25 mouse cellular contexts compared by ENCODE assay signal in genomic region chr14:62053004-62053403, GRCm38 (mm10).
DNase-seq lines count a peak whose midpoint lies in the region; ATAC-seq and TF ChIP-seq lines count a peak whose summit lies in the region.
"Had no signal": no experiment of that assay in that cellular context is flagged by ENCODE, and none has a peak within 500 bp of the region (broad histone marks: within the 10 kb centered on the region; RNA-seq: fewer than 3 reads in every experiment).

No protein-coding gene starts in this region.

- H3K27me3 ChIP-seq in midbrain, embryonic 11.5 days (ENCODE audit: control insufficient read depth, insufficient read depth, low read length), result no peaks in the 10 kb centered on the region
- no peaks in the 10 kb centered on the region for H3K27me3 ChIP-seq in midbrain, embryonic 14.5 days (ENCODE audit: control insufficient read depth, insufficient read depth, low read length)
- H3K27me3 ChIP-seq in embryonic facial prominence, embryonic 15.5 days, result no peaks in the 10 kb centered on the region
- no peaks in the 10 kb centered on the region for H3K27me3 ChIP-seq in limb, embryonic 15.5 days
- H3K27me3 ChIP-seq in heart, adult 2 months (ENCODE audit: control insufficient read depth, insufficient read depth, low read length), result no peaks in the 10 kb centered on the region
- H3K27me3 ChIP-seq: forebrain, embryonic 13.5 days; heart, embryonic 12.5 days; heart, embryonic 15.5 days; hindbrain, embryonic 13.5 days had no signal

- no peak overlapping the region for H3K27ac ChIP-seq in midbrain, embryonic 11.5 days (ENCODE audit: low read depth, low read length)
- H3K27ac ChIP-seq in midbrain, embryonic 14.5 days (replicated peaks; ENCODE audit: low read depth, low read length), result no peak overlapping the region
- 0 out of 2 replicates have a peak overlapping the region, but pooled peaks have one; percentile 22 for H3K27ac ChIP-seq in embryonic facial prominence, embryonic 15.5 days (replicated peaks)
- peak overlapping the region; percentile 85 for H3K27ac ChIP-seq in limb, embryonic 15.5 days
- H3K27ac ChIP-seq in heart, adult 2 months, result no peak overlapping the region
- H3K27ac ChIP-seq: forebrain, embryonic 10.5 days; forebrain, embryonic 13.5 days; gastrocnemius, adult 2 months; heart, embryonic 15.5 days; hindbrain, embryonic 10.5 days; hindbrain, embryonic 13.5 days had no signal

- no peak overlapping the region for H3K4me3 ChIP-seq in midbrain, embryonic 11.5 days (ENCODE audit: low read depth, low read length)
- no peak overlapping the region for H3K4me3 ChIP-seq in midbrain, embryonic 14.5 days (replicated peaks; ENCODE audit: low read depth, low read length)
- no peak overlapping the region for H3K4me3 ChIP-seq in embryonic facial prominence, embryonic 15.5 days (replicated peaks)
- H3K4me3 ChIP-seq in limb, embryonic 15.5 days, result no peak overlapping the region
- H3K4me3 ChIP-seq in heart, adult 2 months, result no peak overlapping the region
- H3K4me3 ChIP-seq: forebrain, embryonic 10.5 days; forebrain, embryonic 13.5 days; gastrocnemius, adult 2 months; heart, embryonic 12.5 days; heart, embryonic 15.5 days; hindbrain, embryonic 10.5 days; hindbrain, embryonic 13.5 days had no signal

- no peaks in the 10 kb centered on the region for H3K79me2 ChIP-seq in heart, adult 2 months (replicated peaks; ENCODE audit: control insufficient read depth, insufficient read depth, low read length)

- ATAC-seq in midbrain, embryonic 11.5 days (ENCODE audit: low FRiP score), result no peak
- ATAC-seq in midbrain, embryonic 14.5 days (ENCODE audit: low FRiP score, low TSS enrichment), result no peak
- no peak for ATAC-seq in embryonic facial prominence, embryonic 15.5 days (ENCODE audit: insufficient number of reproducible peaks, low FRiP score, low TSS enrichment, low read depth)
- ATAC-seq in limb, embryonic 15.5 days (ENCODE audit: insufficient number of reproducible peaks, low FRiP score, low TSS enrichment, low read depth), result peak; percentile 24; the same call in 1 of the 2 replicates
- no peak for ATAC-seq in megakaryocyte progenitor cell, adult 5-6 weeks (replicated peaks; ENCODE audit: poor library complexity)
- ATAC-seq: CD4-positive, CD25-positive, alpha-beta regulatory T cell, adult 4 months; forebrain, embryonic 13.5 days; forebrain, embryonic 16.5 days; hindbrain, embryonic 16.5 days had no signal

- no peaks in the 10 kb centered on the region for H3K36me3 ChIP-seq in midbrain, embryonic 11.5 days (ENCODE audit: control insufficient read depth, insufficient read depth, low read length)
- no peaks in the 10 kb centered on the region for H3K36me3 ChIP-seq in midbrain, embryonic 14.5 days (ENCODE audit: control insufficient read depth, insufficient read depth, low read length)
- H3K36me3 ChIP-seq in embryonic facial prominence, embryonic 15.5 days, result no peaks in the 10 kb centered on the region
- no peaks in the 10 kb centered on the region for H3K36me3 ChIP-seq in limb, embryonic 15.5 days
- H3K36me3 ChIP-seq in heart, adult 2 months (ENCODE audit: control insufficient read depth, insufficient read depth, low read length), result no peaks in the 10 kb centered on the region
- H3K36me3 ChIP-seq: forebrain, embryonic 10.5 days; heart, embryonic 12.5 days; heart, embryonic 15.5 days; hindbrain, embryonic 10.5 days; hindbrain, embryonic 13.5 days had no signal

- DNase-seq in midbrain, embryonic 11.5 days (ENCODE audit: low spot score, missing footprints), result peak; percentile 47
- no peak for DNase-seq in midbrain, embryonic 14.5 days
- no peak for DNase-seq in heart, adult 2 months
- DNase-seq: adrenal gland, adult 2 months; adrenal gland, postnatal 14 days; cerebellum, adult 11 months; cerebellum, adult 2 months; cerebellum, adult 9-11 months; cerebellum, postnatal 25 days; gastrocnemius, adult 2 months; gastrocnemius, postnatal 14 days; heart, adult 11 months; heart, postnatal 36 days had no signal

- intact Hi-C loops in heart, adult 2 months (cut with DNase I), result loop anchor here (10.0 kb wide), 1 partner anchor 122 kb away; no protein-coding TSS in a partner anchor

- no peak for TF ChIP-seq CTCF in heart, adult 2 months (IDR thresholded peaks at IDR 0.05)

- no peak overlapping the region for H3K4me2 ChIP-seq in midbrain, embryonic 11.5 days
- no peak overlapping the region for H3K4me2 ChIP-seq in midbrain, embryonic 14.5 days (ENCODE audit: low read length)
- H3K4me2 ChIP-seq in embryonic facial prominence, embryonic 15.5 days (replicated peaks), result no peak overlapping the region
- H3K4me2 ChIP-seq in limb, embryonic 15.5 days, result 0 out of 2 replicates have a peak overlapping the region, but pooled peaks have one; percentile 10
- H3K4me2 ChIP-seq: forebrain, embryonic 13.5 days; heart, embryonic 12.5 days; heart, embryonic 15.5 days; hindbrain, embryonic 13.5 days had no signal

- 82% methylated on average over 6 of the region's 6 CpGs for WGBS in midbrain, embryonic 11.5 days
- WGBS in midbrain, embryonic 14.5 days, result 88% methylated on average over 6 of the region's 6 CpGs
- WGBS in embryonic facial prominence, embryonic 15.5 days, result 48% methylated on average over 6 of the region's 6 CpGs
- whole genome bisulfite sequencing in limb, embryonic 15.5 days, result 35% methylated on average over 6 of the region's 6 CpGs
- WGBS in heart, adult 2 months, result 91% methylated on average over 6 of the region's 6 CpGs

- no peak for TF ChIP-seq POLR2A in heart, adult 2 months (IDR thresholded peaks at IDR 0.05; ENCODE audit: insufficient read depth, low read depth, low read length)

- TF ChIP-seq EP300 in heart, adult 2 months (IDR thresholded peaks at IDR 0.05; ENCODE audit: insufficient read depth, low read depth, low read length), result no peak

- H3K9me3 ChIP-seq in midbrain, embryonic 11.5 days (ENCODE audit: control insufficient read depth, low read length), result no peaks in the 10 kb centered on the region
- no peaks in the 10 kb centered on the region for H3K9me3 ChIP-seq in midbrain, embryonic 14.5 days (ENCODE audit: control insufficient read depth, low read length)
- H3K9me3 ChIP-seq in embryonic facial prominence, embryonic 15.5 days (replicated peaks), result no peaks in the 10 kb centered on the region
- H3K9me3 ChIP-seq in limb, embryonic 15.5 days, result 0 out of 2 replicates have a peak, but pooled peaks cover 6% of the 10 kb centered on the region
- H3K9me3 ChIP-seq: forebrain, embryonic 10.5 days; heart, embryonic 15.5 days; hindbrain, embryonic 10.5 days; hindbrain, embryonic 13.5 days had no signal

- no peaks in the 10 kb centered on the region for H3K4me1 ChIP-seq in midbrain, embryonic 11.5 days (ENCODE audit: control insufficient read depth, insufficient read depth, low read length)
- H3K4me1 ChIP-seq in midbrain, embryonic 14.5 days (ENCODE audit: control insufficient read depth, insufficient read depth, low read length), result no peaks in the 10 kb centered on the region
- peaks cover 11% of the 10 kb centered on the region for H3K4me1 ChIP-seq in embryonic facial prominence, embryonic 15.5 days
- peaks cover 11% of the 10 kb centered on the region for H3K4me1 ChIP-seq in limb, embryonic 15.5 days
- no peaks in the 10 kb centered on the region; the same call in 1 of the 2 replicates for H3K4me1 ChIP-seq in heart, adult 2 months (ENCODE audit: control insufficient read depth, insufficient read depth, low read length)
- H3K4me1 ChIP-seq: forebrain, embryonic 10.5 days; heart, embryonic 12.5 days; hindbrain, embryonic 10.5 days; hindbrain, embryonic 13.5 days had no signal

- no peak overlapping the region for H3K9ac ChIP-seq in midbrain, embryonic 11.5 days (ENCODE audit: low read length)
- no peak overlapping the region for H3K9ac ChIP-seq in midbrain, embryonic 14.5 days (replicated peaks; ENCODE audit: low read length)
- no peak overlapping the region for H3K9ac ChIP-seq in embryonic facial prominence, embryonic 15.5 days
- H3K9ac ChIP-seq in limb, embryonic 15.5 days, result no peak overlapping the region
- H3K9ac ChIP-seq in heart, adult 2 months (ENCODE audit: low read depth, low read length), result no peak overlapping the region
- H3K9ac ChIP-seq: forebrain, embryonic 13.5 days; heart, embryonic 12.5 days; heart, embryonic 15.5 days; hindbrain, embryonic 13.5 days had no signal

Comparison
In these comparisons a context has a peak if more than half of its experiments do, and no peak if none do; other contexts are left out.
1. H3K27ac ChIP-seq: peak in embryonic facial prominence, embryonic 15.5 days (single experiment) and limb, embryonic 15.5 days (single experiment); none in midbrain, embryonic 11.5 days (single experiment), midbrain, embryonic 14.5 days (single experiment) and heart, adult 2 months (single experiment).